Mouse (Mus musculus): Measurements from ENCODE around the gene Dot1l.

Gene Dot1l

DNA sequence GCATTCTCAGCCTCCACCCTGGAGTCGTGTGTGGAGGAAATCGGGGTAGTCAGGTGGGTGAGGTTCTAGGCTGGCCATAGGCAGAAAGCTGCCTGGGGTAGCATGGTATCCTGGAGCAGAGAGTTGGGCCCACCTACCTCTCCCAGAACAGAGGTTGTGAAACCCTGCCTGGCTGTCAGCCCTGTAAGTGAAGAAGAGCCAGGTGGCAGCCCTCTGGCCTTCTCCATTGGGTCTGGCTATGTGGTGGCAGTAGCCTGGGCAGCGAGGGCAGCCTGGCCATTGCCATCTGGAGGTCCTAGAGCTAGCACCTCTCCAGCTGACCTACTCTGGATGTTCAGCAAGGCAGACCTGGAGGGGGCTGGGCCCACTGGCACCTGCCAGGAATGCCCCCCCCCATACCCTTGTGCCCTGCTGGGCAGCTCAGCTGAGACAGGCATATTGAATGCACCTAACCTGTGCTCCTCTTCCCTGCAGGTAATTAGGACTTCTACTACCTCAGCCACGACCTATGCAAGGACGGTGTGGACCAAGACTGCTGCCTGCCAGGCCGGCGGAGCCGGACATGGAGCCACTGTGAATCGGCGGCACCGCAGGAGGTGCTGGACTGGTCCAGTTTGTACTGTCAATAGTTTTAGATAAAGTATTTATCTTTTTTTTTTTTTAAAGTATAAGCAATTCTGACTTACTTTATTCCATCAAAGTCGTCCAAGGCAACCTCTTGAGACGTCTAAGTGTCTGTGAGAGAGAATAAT is 38.2 kb downstream of the Dot1l start:
- no peak for DNase-seq

DNA sequence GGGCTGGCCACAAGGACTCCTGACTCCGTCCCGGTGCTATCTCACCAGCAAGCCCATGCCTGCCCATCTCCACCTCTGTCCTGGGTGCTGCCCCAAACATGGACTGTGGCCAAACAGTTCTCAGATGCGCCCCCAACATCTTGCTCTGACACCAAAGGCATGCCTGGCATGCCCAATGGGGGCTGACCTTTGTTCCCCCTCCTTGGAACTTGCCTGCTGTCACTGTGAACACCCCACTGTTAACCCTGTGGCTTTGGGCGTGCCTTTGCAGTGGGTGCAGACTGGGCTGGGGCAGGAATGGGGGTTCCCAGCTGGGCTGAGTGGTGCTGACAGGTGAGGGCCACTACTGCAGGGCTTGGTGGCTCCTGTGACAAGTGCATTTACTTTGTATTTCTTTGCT is 38.8 kb downstream of the Dot1l start:
- DNase-seq = no peak

DNA sequence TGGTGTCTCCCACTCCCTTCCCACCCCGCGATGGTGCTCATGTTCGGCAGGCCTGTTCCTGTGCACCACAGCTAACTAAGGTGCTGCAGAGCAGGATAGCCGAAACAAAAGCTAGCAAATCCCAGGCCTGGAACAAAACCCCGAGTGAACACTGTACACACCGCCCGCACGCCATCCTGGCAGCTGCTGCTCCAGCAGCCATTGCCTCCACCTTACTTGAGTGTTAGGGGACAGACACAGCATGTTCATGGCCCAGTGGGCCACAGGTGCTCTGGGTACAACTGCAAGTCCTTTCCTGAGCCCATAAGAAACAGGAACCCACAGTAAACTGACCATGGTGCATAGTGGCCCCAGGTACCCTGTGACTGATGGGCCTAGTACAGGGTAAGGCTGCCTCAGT is 39.7 kb downstream of the Dot1l start:
- DNase-seq = no peak

GRCm38 (mm10) chr10:80796307-80796848 is 41.4 kb downstream of the Dot1l start:
- no peak for DNase-seq

DNA sequence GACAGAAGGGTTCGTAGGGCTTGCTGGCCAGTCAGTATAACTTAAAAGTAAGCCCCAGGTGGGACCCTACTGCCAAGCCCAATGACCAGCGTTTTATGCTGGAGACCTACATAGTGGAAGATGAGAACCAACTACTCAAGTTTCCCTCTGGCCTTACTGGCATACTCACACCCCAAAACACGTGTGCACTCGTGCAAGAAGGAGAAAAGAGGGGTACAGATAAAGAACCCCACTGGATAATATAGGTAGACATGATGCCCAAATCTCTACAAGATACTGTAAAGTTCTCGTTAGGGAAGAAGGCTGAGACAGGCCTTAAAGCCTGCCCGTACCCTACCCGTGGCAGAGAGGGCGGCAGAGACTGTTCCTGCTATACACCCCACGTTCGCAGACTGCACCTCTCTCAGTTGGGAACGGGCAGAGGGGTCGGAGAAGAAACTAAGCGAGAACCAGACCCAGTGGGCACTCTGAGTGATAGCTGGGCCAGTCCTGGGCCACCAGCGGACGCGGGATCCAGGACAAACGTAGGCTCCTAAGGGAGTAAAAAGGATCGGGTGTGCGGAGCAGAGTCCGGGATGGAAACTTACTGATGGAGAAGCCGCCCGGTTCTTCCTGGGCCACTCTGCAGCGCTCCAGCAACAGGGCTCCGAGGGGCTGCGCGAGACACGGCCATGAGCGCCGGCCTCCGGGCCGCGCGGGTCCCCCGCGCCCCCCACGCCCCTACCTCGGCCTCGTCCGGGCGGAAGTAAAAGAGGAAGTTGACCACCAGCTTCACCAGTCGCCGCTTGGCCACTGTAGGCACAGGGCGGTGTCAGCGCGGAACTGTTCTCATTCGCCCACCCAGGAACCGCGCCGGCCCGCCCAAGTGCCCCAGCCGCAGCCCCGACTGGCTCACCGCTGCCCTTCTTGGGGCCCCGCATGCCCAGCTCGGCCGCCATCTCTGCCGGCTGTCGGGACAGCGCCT is 42.5 kb downstream of the Dot1l start:
- no peak for DNase-seq

DNA sequence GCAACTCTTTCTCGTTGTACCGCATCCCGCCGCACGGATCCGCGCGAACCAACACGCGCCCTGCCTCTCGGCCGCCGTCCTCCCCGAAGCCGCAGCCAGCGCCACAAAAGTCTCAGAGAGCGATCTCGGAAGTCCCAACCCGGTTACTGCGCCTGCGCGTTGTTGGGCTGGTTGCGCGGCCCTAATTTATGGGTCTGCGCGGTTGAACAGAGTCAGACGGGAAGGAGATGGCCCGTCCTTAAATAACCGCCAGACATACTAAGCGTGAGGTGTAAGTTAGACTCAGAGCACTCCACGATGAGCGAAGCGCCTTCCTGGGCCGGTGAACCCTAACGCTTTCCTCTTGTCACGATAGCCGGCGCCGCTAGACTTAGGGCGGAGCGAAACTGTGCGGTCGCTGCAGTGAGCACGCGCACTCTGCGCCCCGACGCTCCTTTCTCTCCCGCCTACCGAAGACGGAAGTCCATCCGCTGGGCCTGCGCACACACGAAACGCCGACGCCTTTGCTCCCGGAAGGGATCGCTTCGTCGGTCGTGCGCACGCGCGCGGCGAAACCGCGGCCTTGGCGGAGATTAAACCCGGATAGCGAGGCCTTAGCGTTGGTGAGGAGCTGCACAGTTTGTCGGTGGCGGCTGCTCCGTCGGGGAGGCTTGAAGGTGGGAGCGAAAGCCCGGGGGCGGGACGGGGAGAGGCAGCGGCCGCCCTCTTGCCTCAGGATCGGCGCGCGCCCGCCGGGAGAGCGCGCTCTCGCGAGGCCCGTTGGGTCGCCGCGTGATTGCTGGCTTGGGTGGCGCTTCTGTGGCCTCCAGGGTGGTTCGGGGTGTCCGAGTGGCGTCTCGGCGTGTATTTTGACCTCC is 43.4 kb downstream of the Dot1l start, which contains the start of the genes Sf3a2 and Plekhj1:
Sf3a2 (plus strand) TSS at position 49 of the 857 bp plus-strand sequence.
Plekhj1 (minus strand) TSS at position 477 of the 857 bp plus-strand sequence.
- peak; percentile 95 for DNase-seq

GRCm38 (mm10) chr10:80799070-80799566 is 44.1 kb downstream of the Dot1l start:
- DNase-seq = no peak

DNA sequence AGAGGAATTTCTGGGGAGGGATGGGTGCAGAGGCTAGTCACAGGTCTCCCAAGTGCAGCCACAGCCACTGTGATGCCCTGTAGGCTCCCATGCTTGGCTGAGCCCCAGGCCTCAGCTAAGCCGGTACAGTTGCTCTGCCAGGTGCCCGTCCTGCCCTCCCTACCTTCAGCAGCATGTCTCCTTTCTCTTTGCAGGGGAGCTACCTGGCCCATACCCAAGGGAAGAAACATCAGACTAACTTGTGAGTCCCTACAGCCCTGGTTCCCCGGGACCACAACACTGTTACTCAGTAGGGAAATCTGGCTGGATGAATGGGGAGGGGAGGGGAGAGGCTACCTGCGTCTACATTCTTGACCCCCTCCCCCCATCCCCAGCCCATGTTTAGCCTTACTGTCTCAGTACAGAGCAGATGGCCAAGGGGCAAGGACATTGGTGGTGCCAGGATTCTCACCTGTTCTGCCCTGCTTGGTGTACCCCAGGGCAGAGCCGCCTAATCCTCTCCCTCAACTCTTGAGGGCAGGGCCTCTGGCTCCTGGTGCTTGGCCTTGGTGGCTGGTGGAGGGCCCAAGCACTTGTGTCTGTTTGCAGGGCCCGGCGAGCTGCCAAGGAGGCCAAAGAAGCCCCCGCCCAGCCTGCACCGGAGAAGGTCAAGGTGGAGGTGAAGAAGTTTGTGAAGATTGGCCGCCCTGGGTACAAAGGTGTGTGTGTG is 47.4 kb downstream of the Dot1l start:
- no peak for DNase-seq

DNA sequence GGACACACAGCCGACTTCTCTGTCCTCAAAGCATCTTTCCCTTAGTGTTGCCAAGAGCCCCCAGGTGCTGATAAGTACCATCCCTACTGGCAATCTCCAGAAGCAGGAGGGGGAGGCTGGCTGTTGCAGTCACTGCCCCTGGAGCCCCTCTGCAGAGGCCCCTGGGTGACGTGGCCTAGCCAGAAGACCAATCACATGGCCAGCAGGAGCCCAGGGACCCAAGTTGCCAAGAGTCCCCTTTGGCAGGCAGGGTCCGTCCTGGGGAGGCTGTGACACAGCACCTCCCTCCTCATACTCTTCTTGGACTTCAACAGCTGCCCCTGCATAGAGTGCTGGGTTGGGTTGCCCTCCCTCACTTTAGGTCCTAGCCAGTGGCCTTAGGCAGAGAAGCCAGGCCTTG is 48.0 kb downstream of the Dot1l start:
- no peak for DNase-seq

DNA sequence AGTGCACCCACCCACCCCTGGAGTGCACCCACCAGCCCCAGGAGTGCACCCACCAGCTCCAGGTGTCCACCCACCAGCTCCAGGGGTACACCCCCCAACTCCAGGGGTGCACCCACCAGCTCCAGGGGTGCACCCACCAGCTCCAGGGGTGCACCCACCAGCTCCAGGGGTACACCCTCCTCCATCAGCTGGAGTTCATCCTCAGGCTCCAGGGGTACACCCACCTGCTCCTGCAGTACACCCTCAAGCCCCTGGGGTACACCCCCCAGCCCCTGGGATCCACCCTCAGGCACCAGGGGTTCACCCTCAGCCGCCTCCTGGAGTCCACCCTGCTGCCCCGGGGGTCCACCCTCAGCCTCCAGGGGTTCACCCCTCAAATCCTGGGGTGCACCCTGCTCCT is 49.3 kb downstream of the Dot1l start:
- no peak for DNase-seq

GRCm38 (mm10) chr10:80804916-80805315 is 49.9 kb downstream of the Dot1l start, which contains the start of gene Amh:
Gene Amh, plus strand, starts transcription at chr10:80805243.
- no peak for DNase-seq

GRCm38 (mm10) chr10:80805322-80805721 is 50.3 kb downstream of the Dot1l start:
- no peak for DNase-seq

DNA sequence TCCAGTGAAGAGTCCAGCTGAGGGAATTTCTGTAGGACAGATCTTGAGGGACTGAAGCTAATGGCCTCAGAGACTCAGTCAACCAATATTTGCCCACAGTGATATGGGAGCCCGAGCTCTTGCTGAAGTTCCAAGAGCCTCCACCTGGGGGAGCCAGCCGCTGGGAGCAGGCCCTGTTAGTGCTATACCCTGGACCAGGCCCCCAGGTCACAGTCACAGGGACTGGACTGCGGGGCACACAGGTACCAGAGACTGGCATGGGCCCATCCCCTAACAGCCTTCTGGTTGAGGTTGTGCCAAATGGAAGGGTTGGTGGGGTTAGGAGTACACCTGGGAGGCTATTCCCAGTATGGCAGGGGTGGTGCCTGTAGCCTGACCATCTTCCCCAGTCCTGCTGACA is 50.9 kb downstream of the Dot1l start:
- DNase-seq = peak; percentile 54

DNA sequence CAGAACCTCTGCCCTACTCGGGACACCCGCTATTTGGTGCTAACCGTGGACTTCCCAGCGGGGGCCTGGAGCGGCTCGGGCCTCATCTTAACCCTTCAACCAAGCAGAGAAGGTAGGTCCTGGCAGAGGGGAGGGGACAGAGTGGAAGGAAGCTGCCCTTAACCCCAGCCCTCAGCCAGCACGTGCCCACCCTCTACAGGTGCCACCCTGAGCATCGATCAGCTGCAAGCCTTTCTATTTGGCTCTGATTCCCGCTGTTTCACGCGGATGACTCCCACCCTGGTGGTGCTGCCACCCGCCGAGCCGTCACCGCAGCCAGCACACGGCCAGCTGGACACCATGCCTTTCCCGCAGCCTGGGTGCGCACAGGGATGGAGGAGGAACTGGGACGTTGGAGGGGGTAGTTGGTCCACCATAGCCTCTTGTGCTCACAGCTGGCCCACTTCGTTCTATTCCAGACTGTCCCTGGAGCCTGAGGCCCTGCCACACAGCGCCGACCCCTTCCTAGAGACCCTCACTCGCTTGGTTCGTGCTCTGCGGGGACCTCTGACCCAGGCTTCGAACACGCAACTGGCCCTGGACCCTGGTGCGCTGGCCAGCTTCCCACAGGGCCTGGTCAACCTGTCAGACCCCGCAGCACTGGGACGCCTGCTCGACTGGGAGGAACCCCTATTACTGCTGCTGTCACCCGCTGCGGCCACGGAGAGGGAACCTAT is 51.5 kb downstream of the Dot1l start:
- no peak for DNase-seq

GRCm38 (mm10) chr10:80807057-80807627 is 52.1 kb downstream of the Dot1l start:
- DNase-seq = peak; percentile 61

GRCm38 (mm10) chr10:80808099-80808984 is 53.3 kb downstream of the Dot1l start:
- DNase-seq = no peak

- DNase-seq = no peak
These were observed 54.1 kb downstream of the Dot1l start for GRCm38 (mm10) chr10:80808985-80809632.

DNA sequence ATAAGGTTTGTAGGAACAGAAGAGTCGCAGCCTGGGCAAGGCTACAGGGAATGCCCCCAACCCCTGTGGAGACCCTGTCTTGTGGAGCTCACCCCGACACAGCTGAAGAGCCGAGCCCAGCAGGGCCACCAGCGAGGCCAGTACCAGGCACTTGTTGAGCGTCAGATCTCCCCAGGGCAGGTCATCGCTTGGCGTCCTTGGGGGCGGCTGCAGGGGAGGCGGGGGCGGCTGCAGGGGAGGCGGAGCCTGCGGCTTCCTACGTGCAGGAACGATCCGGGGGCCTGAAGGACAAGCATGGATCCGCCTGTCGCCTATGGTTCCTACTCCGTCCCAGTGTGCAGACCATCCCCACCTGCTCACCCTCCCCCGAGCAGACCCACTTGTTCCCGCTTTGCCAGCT is 55.1 kb downstream of the Dot1l start:
- DNase-seq = no peak
